Mouse (Mus musculus): ENCODE measurements around the gene Sept3. TPM values are rescaled to one million over a fixed set of nuclear protein-coding genes. Genes with fewer than 3 reads are reported as not detected.

Sept3 gene
- 4.7 and 4.9 TPM in 2 replicates for polyA plus RNA-seq (2014; fragmentation: Nextera tagmentation; extraction: Ambion mirVana)

GRCm38 (mm10) chr15:82274593-82274926, at the start of gene Sept3:
Sept3 (plus strand) TSS chr15:82274893.
- peaks cover 55% of the 10 kb centered on the region for H3K27me3 ChIP-seq (ENCODE audit: control insufficient read depth, insufficient read depth, low read length)
- 30% methylated on average over 6 of the region's 6 CpGs for WGBS
- H3K27ac ChIP-seq (replicated peaks in 1 of 2; ENCODE audit: control insufficient read depth in 1 of 2, insufficient read depth in 1 of 2, low read depth in 2 of 2, low read length in 2 of 2) = no peak within 1 kb of the TSS
- H3K9ac ChIP-seq (ENCODE audit: low read length) = peak within 1 kb of the TSS; percentile 70
- peak within 1 kb of the TSS; percentile 50 to 51 for H3K4me3 ChIP-seq (ENCODE audit: control insufficient read depth in 1 of 2, insufficient read depth in 1 of 2, low read depth in 1 of 2, low read length in 2 of 2)
- no peak for ATAC-seq (ENCODE audit: insufficient number of reproducible peaks, insufficient read depth, low FRiP score, low read depth)
- H3K36me3 ChIP-seq (ENCODE audit: control insufficient read depth, insufficient read depth, low read length) = no peaks in the 10 kb centered on the region
- no peaks in the 10 kb centered on the region for H3K9me3 ChIP-seq (ENCODE audit: control insufficient read depth, low read length)
- peaks cover 13 to 15% of the 10 kb centered on the region in 2 experiments for H3K4me1 ChIP-seq (ENCODE audit: control insufficient read depth in 2 of 2, insufficient read depth in 2 of 2, low read length in 2 of 2)
- H3K4me2 ChIP-seq (ENCODE audit: low read length) = peak within 1 kb of the TSS; percentile 98

GRCm38 (mm10) chr15:82225769-82226168, 48.9 kb upstream of the Sept3 start:
- Histone ChIP-seq H3K4me2 (ENCODE audit: low read length) (no peak overlapping the region), H3K4me3 (ENCODE audit: control insufficient read depth in 1 of 2, insufficient read depth in 1 of 2, low read depth in 1 of 2, low read length in 2 of 2) (no peak overlapping the region), H3K9me3 (ENCODE audit: control insufficient read depth, low read length) (no peaks in the 10 kb centered on the region), H3K9ac (ENCODE audit: low read length) (no peak overlapping the region), H3K27me3 (ENCODE audit: control insufficient read depth, insufficient read depth, low read length) (peaks cover 52% of the 10 kb centered on the region), H3K36me3 (ENCODE audit: control insufficient read depth, insufficient read depth, low read length) (no peaks in the 10 kb centered on the region), H3K27ac (replicated peaks in 1 of 2; ENCODE audit: control insufficient read depth in 1 of 2, insufficient read depth in 1 of 2, low read depth in 2 of 2, low read length in 2 of 2) (no peak overlapping the region), H3K4me1 (ENCODE audit: control insufficient read depth in 2 of 2, insufficient read depth in 2 of 2, low read length in 2 of 2) (peaks cover 4 to 24% of the 10 kb centered on the region in 2 experiments; a peak in 3 of 4 replicates)
- no peak for ATAC-seq (ENCODE audit: insufficient number of reproducible peaks, insufficient read depth, low FRiP score, low read depth)
- WGBS = 85% methylated on average over 5 of the region's 5 CpGs

- H3K4me2 ChIP-seq (ENCODE audit: low read length) = no peak overlapping the region
- ATAC-seq (ENCODE audit: insufficient number of reproducible peaks, insufficient read depth, low FRiP score, low read depth) = no peak
- H3K27ac ChIP-seq (replicated peaks in 1 of 2; ENCODE audit: control insufficient read depth in 1 of 2, insufficient read depth in 1 of 2, low read depth in 2 of 2, low read length in 2 of 2) = no peak overlapping the region
- peaks cover 0 to 9% of the 10 kb centered on the region in 2 experiments; a peak in 2 of 4 replicates for H3K4me1 ChIP-seq (ENCODE audit: control insufficient read depth in 2 of 2, insufficient read depth in 2 of 2, low read length in 2 of 2)
- H3K9ac ChIP-seq (ENCODE audit: low read length) = peak overlapping the region; percentile 25; the same call in 1 of the 2 replicates
- peaks cover 17% of the 10 kb centered on the region for H3K27me3 ChIP-seq (ENCODE audit: control insufficient read depth, insufficient read depth, low read length)
- 30% methylated on average over 11 of the region's 11 CpGs for WGBS
- H3K9me3 ChIP-seq (ENCODE audit: control insufficient read depth, low read length) = no peaks in the 10 kb centered on the region
- peaks cover 7% of the 10 kb centered on the region for H3K36me3 ChIP-seq (ENCODE audit: control insufficient read depth, insufficient read depth, low read length)
- H3K4me3 ChIP-seq (ENCODE audit: control insufficient read depth in 1 of 2, insufficient read depth in 1 of 2, low read depth in 1 of 2, low read length in 2 of 2) = no peak overlapping the region
Observed at GRCm38 (mm10) chr15:82229542-82230045, 45.1 kb upstream of the Sept3 start.

- H3K9ac ChIP-seq (ENCODE audit: low read length) = no peak overlapping the region
- peaks cover 0 to 9% of the 10 kb centered on the region in 2 experiments; a peak in 2 of 4 replicates for H3K4me1 ChIP-seq (ENCODE audit: control insufficient read depth in 2 of 2, insufficient read depth in 2 of 2, low read length in 2 of 2)
- ATAC-seq (ENCODE audit: insufficient number of reproducible peaks, insufficient read depth, low FRiP score, low read depth) = no peak
- 74% methylated on average over 6 of the region's 6 CpGs for WGBS
- no peaks in the 10 kb centered on the region for H3K9me3 ChIP-seq (ENCODE audit: control insufficient read depth, low read length)
- no peak overlapping the region for H3K4me3 ChIP-seq (ENCODE audit: control insufficient read depth in 1 of 2, insufficient read depth in 1 of 2, low read depth in 1 of 2, low read length in 2 of 2)
- H3K27ac ChIP-seq (replicated peaks in 1 of 2; ENCODE audit: control insufficient read depth in 1 of 2, insufficient read depth in 1 of 2, low read depth in 2 of 2, low read length in 2 of 2) = no peak overlapping the region
- H3K36me3 ChIP-seq (ENCODE audit: control insufficient read depth, insufficient read depth, low read length) = peaks cover 7% of the 10 kb centered on the region
- H3K4me2 ChIP-seq (ENCODE audit: low read length) = no peak overlapping the region
- H3K27me3 ChIP-seq (ENCODE audit: control insufficient read depth, insufficient read depth, low read length) = peaks cover 11% of the 10 kb centered on the region
Observed at GRCm38 (mm10) chr15:82230098-82230611, 44.5 kb upstream of the Sept3 start.

- Histone ChIP-seq H3K4me2 (ENCODE audit: low read length) (no peak overlapping the region), H3K4me3 (ENCODE audit: control insufficient read depth in 1 of 2, insufficient read depth in 1 of 2, low read depth in 1 of 2, low read length in 2 of 2) (no peak overlapping the region), H3K9ac (ENCODE audit: low read length) (no peak overlapping the region), H3K27me3 (ENCODE audit: control insufficient read depth, insufficient read depth, low read length) (peaks cover 2% of the 10 kb centered on the region; the same call in 1 of the 2 replicates), H3K27ac (replicated peaks in 1 of 2; ENCODE audit: control insufficient read depth in 1 of 2, insufficient read depth in 1 of 2, low read depth in 2 of 2, low read length in 2 of 2) (no peak overlapping the region), H3K9me3 (ENCODE audit: control insufficient read depth, low read length) (no peaks in the 10 kb centered on the region), H3K4me1 (ENCODE audit: control insufficient read depth in 2 of 2, insufficient read depth in 2 of 2, low read length in 2 of 2) (peaks cover 3 to 9% of the 10 kb centered on the region in 2 experiments; a peak in 2 of 4 replicates), H3K36me3 (ENCODE audit: control insufficient read depth, insufficient read depth, low read length) (peaks cover 7% of the 10 kb centered on the region)
- ATAC-seq (ENCODE audit: insufficient number of reproducible peaks, insufficient read depth, low FRiP score, low read depth) = no peak
- WGBS = 72% methylated on average over 4 of the region's 4 CpGs
Observed at GRCm38 (mm10) chr15:82231100-82231499, 43.6 kb upstream of the Sept3 start.

GRCm38 (mm10) chr15:82231591-82232378, 42.9 kb upstream of the Sept3 start:
- 65% methylated on average over 11 of the region's 11 CpGs for WGBS
- no peaks in the 10 kb centered on the region for H3K27me3 ChIP-seq (ENCODE audit: control insufficient read depth, insufficient read depth, low read length)
- H3K9ac ChIP-seq (ENCODE audit: low read length) = no peak overlapping the region
- H3K36me3 ChIP-seq (ENCODE audit: control insufficient read depth, insufficient read depth, low read length) = peaks cover 7% of the 10 kb centered on the region
- no peak for ATAC-seq (ENCODE audit: insufficient number of reproducible peaks, insufficient read depth, low FRiP score, low read depth)
- no peak overlapping the region for H3K27ac ChIP-seq (replicated peaks in 1 of 2; ENCODE audit: control insufficient read depth in 1 of 2, insufficient read depth in 1 of 2, low read depth in 2 of 2, low read length in 2 of 2)
- H3K9me3 ChIP-seq (ENCODE audit: control insufficient read depth, low read length) = no peaks in the 10 kb centered on the region
- H3K4me3 ChIP-seq (ENCODE audit: control insufficient read depth in 1 of 2, insufficient read depth in 1 of 2, low read depth in 1 of 2, low read length in 2 of 2) = no peak overlapping the region
- peaks cover 3 to 9% of the 10 kb centered on the region in 2 experiments; a peak in 2 of 4 replicates for H3K4me1 ChIP-seq (ENCODE audit: control insufficient read depth in 2 of 2, insufficient read depth in 2 of 2, low read length in 2 of 2)
- H3K4me2 ChIP-seq (ENCODE audit: low read length) = no peak overlapping the region

GRCm38 (mm10) chr15:82232651-82233050, 42.0 kb upstream of the Sept3 start:
- no peak for ATAC-seq (ENCODE audit: insufficient number of reproducible peaks, insufficient read depth, low FRiP score, low read depth)
- Histone ChIP-seq H3K4me3 (ENCODE audit: control insufficient read depth in 1 of 2, insufficient read depth in 1 of 2, low read depth in 1 of 2, low read length in 2 of 2) (no peak overlapping the region), H3K27ac (replicated peaks in 1 of 2; ENCODE audit: control insufficient read depth in 1 of 2, insufficient read depth in 1 of 2, low read depth in 2 of 2, low read length in 2 of 2) (no peak overlapping the region), H3K9ac (ENCODE audit: low read length) (no peak overlapping the region), H3K4me2 (ENCODE audit: low read length) (no peak overlapping the region), H3K27me3 (ENCODE audit: control insufficient read depth, insufficient read depth, low read length) (no peaks in the 10 kb centered on the region), H3K9me3 (ENCODE audit: control insufficient read depth, low read length) (no peaks in the 10 kb centered on the region), H3K36me3 (ENCODE audit: control insufficient read depth, insufficient read depth, low read length) (peaks cover 8% of the 10 kb centered on the region), H3K4me1 (ENCODE audit: control insufficient read depth in 2 of 2, insufficient read depth in 2 of 2, low read length in 2 of 2) (peaks cover 3 to 9% of the 10 kb centered on the region in 2 experiments; a peak in 2 of 4 replicates)
- whole genome bisulfite sequencing = 79% methylated on average over 4 of the region's 4 CpGs

Data from heart, embryonic 14.5 days (tissue).